Mouse (Mus musculus) midbrain, embryonic 16.5 days (tissue): ENCODE data around the gene Vps53. TPM values are rescaled to one million over a fixed set of nuclear protein-coding genes. Genes with fewer than 3 reads are reported as not detected.

Source experiments
- ATAC-seq: fragments of 200-750 bp; cut with Nextera tagmentation; 2 replicates; pipeline ENCODE4 v1.8.0; 2017; ENCODE audit warnings: moderate TSS enrichment
- H3K27ac ChIP-seq: fragments of 300-500 bp; sonication (generic); 2 replicates; pipeline ENCODE4 v1.5.1; 2014; ENCODE audit warnings: mild to moderate bottlenecking, low read length, mixed read lengths
- H3K27me3 ChIP-seq: fragments of 300-500 bp; sonication (generic); 2 replicates; pipeline ENCODE4 v1.6.1; 2014; ENCODE audit warnings: low read depth, low read length, mixed read lengths; ENCODE audit not compliant: control insufficient read depth, insufficient read depth
- H3K36me3 ChIP-seq: fragments of 300-500 bp; sonication (generic); 2 replicates; pipeline ENCODE4 v1.6.1; 2014; ENCODE audit warnings: mild to moderate bottlenecking, low read length, moderate library complexity, mixed read lengths; ENCODE audit not compliant: control insufficient read depth, insufficient read depth
- H3K4me1 ChIP-seq: fragments of 300-500 bp; sonication (generic); 2 replicates; pipeline ENCODE4 v1.6.1; 2014; ENCODE audit warnings: mild to moderate bottlenecking, low read length, mixed read lengths; ENCODE audit not compliant: control insufficient read depth, insufficient read depth
- H3K4me2 ChIP-seq: fragments of 300-500 bp; sonication (generic); 2 replicates; pipeline ENCODE4 v1.6.1; 2014; ENCODE audit warnings: mild to moderate bottlenecking, low read length, mixed read lengths
- H3K4me3 ChIP-seq: fragments of 300-500 bp; sonication (generic); 2 replicates; pipeline ENCODE4 v1.5.1; 2014; ENCODE audit warnings: low read depth, mild to moderate bottlenecking, low read length, moderate library complexity, mixed read lengths
- H3K9ac ChIP-seq: fragments of 300-500 bp; sonication (generic); 2 replicates; pipeline ENCODE4 v1.6.1; 2014; ENCODE audit warnings: low read depth, low read length, mixed read lengths
- H3K9me3 ChIP-seq: fragments of 300-500 bp; sonication (generic); replicated peaks from 2 replicates; pipeline ENCODE4 v1.6.1; 2014; ENCODE audit warnings: mild to moderate bottlenecking, low read length, mixed read lengths; ENCODE audit not compliant: control insufficient read depth, poor library complexity, severe bottlenecking
- WGBS: fragments of 180-500 bp; shearing (Covaris S2); extraction: QIAGEN DNeasy Blood & Tissue Kit; methylation state at CpG from one replicate; pipeline ENCODE4 v1.1.7; 2014; 5-methylcytosine and 5-hydroxymethylcytosine counted together
- polyA plus RNA-seq: library from polyadenylated mRNA; unstranded; fragments of >200 nt; fragmentation: Nextera tagmentation; extraction: Ambion mirVana; gene quantifications from 2 replicates; pipeline ENCODE4 v1.2.1, GENCODE M21; 2015

Gene Vps53
- polyA plus RNA-seq, 1 experiment from 2014 or later, result 70.9 TPM

DNA sequence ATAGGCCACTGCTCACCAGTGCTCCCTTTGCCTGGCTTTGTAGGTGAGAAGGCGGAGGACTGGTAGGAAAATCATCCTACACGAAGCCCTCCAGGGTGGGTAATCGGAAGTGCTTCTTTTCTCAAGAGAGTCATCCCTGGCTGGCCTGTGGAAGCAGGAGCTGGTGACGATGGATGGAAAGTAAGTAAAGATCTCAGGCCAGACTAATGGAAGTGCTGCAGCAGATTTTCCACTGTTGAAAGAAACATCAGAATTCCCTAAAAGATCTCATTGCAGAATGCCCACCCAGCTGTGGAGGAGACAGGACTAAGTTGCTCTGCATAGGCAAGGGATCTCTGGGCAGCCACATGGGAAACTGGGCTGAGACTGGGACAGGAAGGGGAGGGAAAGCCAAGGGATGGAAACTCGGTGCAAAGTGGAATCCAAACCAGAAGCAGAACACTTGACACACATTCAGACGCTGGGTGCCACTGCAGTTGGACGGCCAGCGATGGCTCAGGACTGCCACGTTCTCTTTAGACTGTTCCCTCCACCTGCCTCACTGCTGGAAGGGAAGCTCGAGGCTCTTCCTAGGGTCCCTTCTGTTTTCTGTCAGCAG is 137.3 kb downstream of the Vps53 start:
- no peak for ATAC-seq
- Histone ChIP-seq H3K9ac (no peak overlapping the region), H3K36me3 (peaks cover 2% of the 10 kb centered on the region; the same call in 1 of the 2 replicates), H3K4me2 (no peak overlapping the region), H3K4me3 (no peak overlapping the region), H3K27me3 (no peaks in the 10 kb centered on the region), H3K9me3 (no peaks in the 10 kb centered on the region), H3K27ac (0 out of 2 replicates have a peak overlapping the region, but pooled peaks have one; percentile 13), H3K4me1 (peaks cover 6% of the 10 kb centered on the region; the same call in 1 of the 2 replicates)
- WGBS, result 61% methylated on average over 10 of the region's 10 CpGs

DNA sequence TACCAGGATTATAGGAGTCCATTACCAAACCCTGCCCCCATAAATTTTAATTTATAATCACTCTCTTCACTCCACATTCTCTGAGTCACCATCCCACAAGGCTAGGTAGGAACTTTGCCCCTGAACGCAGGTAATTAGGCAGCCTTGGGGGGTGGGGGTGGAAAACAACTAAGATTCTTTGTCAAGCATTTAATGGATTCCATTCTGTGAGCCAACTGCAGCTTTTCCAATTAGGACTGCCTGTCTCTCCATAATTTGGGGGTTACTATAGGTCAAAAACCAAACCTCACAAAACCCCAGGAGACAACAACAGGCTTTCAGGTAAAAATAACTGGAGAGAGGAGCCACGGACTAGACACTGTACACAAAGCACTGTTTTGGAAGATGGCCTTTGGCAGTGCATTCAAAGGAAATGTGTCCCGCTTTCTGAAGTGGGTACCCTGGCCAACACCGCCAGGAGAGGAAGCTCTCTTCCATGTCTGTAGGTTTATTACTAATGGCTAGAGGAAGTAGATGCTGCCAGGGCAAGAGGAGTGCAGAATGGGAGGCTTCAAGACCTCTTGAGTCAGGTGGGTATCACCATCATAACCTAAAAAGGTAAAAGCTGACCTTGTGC is 138.6 kb downstream of the Vps53 start:
- Histone ChIP-seq H3K36me3 (no peaks in the 10 kb centered on the region; the same call in 1 of the 2 replicates), H3K27me3 (no peaks in the 10 kb centered on the region), H3K9me3 (no peaks in the 10 kb centered on the region), H3K27ac (no peak overlapping the region), H3K4me1 (peaks cover 6% of the 10 kb centered on the region; the same call in 1 of the 2 replicates), H3K4me3 (no peak overlapping the region), H3K4me2 (no peak overlapping the region), H3K9ac (no peak overlapping the region)
- no peak for ATAC-seq
- 80% methylated on average over 4 of the region's 4 CpGs for WGBS

DNA sequence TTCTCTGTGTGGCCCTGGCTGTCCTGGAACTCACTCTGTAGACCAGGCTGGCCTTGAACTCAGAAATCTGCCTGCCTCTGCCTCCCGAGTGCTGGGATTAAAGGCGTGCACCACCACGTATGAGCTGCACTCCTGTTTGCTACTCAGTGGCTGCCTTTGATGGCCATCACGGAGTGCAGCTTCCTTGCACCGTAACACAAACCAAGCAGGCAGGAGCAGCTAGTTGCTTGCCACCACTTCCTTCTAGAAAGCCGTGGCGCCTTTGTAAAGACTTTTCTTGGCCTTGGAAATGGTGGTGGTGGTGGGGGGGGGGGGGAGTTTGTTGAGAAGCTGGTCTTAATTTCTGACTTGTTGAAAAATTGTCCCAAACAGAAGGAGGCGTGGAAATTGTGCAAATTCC is 139.3 kb downstream of the Vps53 start:
- ATAC-seq, result no peak
- H3K9ac ChIP-seq, result no peak overlapping the region
- H3K27me3 ChIP-seq, result no peaks in the 10 kb centered on the region
- 81% methylated on average over 8 of the region's 8 CpGs for WGBS
- no peak overlapping the region for H3K4me3 ChIP-seq
- peaks cover 6% of the 10 kb centered on the region; the same call in 1 of the 2 replicates for H3K4me1 ChIP-seq
- no peak overlapping the region for H3K4me2 ChIP-seq
- no peaks in the 10 kb centered on the region for H3K9me3 ChIP-seq
- H3K27ac ChIP-seq, result no peak overlapping the region
- H3K36me3 ChIP-seq, result no peaks in the 10 kb centered on the region; the same call in 1 of the 2 replicates

DNA sequence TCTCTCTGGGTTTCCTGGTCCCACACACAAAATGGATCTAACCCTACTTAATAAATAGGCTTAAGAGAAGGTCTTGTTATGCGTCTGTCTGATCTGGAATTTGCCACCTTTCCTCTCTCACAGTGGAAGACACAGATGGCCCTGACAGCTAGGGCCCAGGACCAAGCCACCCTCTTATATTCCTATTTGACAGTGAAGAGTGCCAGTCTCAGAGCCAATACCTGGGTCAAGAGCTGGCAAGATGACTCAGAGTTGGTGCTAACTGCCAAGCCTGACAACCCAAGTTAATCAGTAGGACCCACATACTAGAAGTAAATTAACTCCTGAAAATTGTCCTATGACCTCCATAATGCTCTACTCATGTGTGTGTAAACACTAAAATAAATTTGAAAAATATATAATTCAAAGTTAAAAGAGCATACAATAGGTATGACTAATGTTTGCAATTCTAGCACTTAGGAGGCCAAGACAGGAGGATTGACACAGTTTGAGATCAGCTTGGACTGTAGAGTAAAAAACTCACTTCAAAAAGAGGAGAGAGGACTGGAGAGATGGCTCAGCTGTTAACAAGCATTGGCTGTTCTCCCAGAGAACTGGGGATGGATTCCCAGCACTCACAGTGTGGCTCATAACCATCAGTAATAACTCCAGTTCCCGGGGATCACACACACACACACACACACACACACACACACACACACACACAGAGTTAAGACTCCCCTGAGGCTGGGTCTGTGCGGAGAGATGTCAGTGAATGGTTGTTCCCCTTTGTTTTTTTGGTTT is 140.0 kb downstream of the Vps53 start:
- WGBS, result 82% methylated on average over 3 of the region's 3 CpGs
- H3K27me3 ChIP-seq, result no peaks in the 10 kb centered on the region
- no peak overlapping the region for H3K9ac ChIP-seq
- H3K4me1 ChIP-seq, result peaks cover 6% of the 10 kb centered on the region; the same call in 1 of the 2 replicates
- no peaks in the 10 kb centered on the region for H3K36me3 ChIP-seq
- H3K4me2 ChIP-seq, result no peak overlapping the region
- H3K4me3 ChIP-seq, result no peak overlapping the region
- H3K27ac ChIP-seq, result no peak overlapping the region
- no peak for ATAC-seq
- no peaks in the 10 kb centered on the region for H3K9me3 ChIP-seq

DNA sequence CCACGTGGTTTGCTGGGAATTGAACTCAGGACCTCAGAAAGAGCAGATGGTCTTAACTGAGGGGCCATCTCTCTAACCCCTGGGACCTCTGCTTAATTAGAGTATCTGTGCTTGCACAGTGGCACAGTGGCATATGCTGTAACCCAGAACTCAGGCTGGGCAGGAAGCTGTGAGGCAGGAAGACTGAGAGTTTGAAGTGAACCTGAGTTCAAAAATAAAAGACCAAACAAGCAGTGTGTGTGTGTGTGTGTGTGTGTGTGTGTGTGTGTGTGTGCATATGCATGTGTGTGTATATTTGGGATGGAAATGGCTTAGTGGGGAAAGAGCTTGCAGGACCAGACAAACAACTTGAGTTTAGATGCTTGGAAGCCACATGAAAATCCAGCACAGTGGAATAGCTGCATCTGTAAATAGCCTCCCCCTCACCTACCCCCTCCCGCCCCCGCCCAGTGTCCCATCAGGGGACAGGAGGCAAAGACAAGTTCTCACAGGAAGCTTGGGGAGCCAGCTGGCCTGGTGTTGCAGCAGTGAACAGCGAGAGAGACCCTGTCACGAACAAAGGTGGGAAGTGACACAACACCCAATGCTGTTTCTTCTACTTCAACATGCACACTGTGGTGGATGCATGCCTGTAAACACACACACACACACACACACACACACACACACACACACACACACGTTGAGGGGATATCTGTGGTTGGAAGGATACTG is 141.7 kb downstream of the Vps53 start:
- H3K4me1 ChIP-seq, result 0 out of 2 replicates have a peak, but pooled peaks cover under 1% of the 10 kb centered on the region
- no peak overlapping the region for H3K4me3 ChIP-seq
- H3K36me3 ChIP-seq, result no peaks in the 10 kb centered on the region
- H3K27me3 ChIP-seq, result no peaks in the 10 kb centered on the region
- no peaks in the 10 kb centered on the region for H3K9me3 ChIP-seq
- no peak overlapping the region for H3K9ac ChIP-seq
- H3K27ac ChIP-seq, result no peak overlapping the region
- no peak for ATAC-seq
- no peak overlapping the region for H3K4me2 ChIP-seq
- WGBS, result 42% methylated on average over 6 of the region's 6 CpGs

DNA sequence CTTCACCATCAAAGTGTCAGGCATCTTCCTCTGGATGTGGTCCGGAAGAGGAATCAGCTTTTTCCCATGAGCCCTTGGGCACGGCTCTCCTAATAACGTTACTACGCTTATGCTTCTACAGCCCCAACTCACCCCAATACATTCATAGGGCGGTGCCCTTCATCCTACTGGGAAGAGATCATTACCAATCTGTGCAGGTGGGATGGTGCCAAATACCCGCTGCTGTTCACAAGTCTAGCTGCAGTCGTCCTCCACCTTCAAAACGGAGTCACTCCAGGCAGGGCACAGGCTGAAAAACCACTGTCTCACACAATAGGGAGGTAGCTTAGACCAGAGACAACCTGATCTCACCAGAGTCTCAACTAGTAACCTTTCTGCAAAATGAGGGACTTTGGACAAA is 144.3 kb downstream of the Vps53 start:
- Histone ChIP-seq H3K9me3 (no peaks in the 10 kb centered on the region), H3K27me3 (no peaks in the 10 kb centered on the region), H3K27ac (no peak overlapping the region), H3K36me3 (no peaks in the 10 kb centered on the region), H3K4me1 (no peaks in the 10 kb centered on the region), H3K4me3 (no peak overlapping the region), H3K9ac (no peak overlapping the region), H3K4me2 (no peak overlapping the region)
- WGBS, result 84% methylated on average over 8 of the region's 8 CpGs
- no peak for ATAC-seq

DNA sequence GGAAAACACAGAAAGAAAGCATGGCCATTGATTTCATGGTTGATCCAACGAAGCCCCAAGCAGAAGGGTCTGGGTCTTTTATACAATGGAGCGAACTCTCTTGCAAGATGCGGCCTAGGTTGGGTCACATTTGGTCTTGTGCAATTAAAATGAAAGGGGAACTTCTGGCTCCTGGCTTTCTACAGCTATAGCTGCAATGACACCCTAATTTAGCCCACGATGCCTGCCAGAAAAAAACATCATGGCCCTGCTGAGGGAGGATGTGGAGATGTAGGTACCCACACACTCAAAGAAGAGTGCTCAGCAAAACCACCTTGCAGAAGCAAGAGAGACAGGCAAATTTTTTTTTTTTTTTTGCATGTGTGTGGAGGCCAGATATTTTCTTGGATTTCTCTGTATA is 145.6 kb downstream of the Vps53 start:
- Histone ChIP-seq H3K4me1 (no peaks in the 10 kb centered on the region), H3K36me3 (no peaks in the 10 kb centered on the region), H3K9ac (no peak overlapping the region), H3K4me3 (no peak overlapping the region), H3K27ac (no peak overlapping the region), H3K9me3 (no peaks in the 10 kb centered on the region), H3K4me2 (no peak overlapping the region), H3K27me3 (no peaks in the 10 kb centered on the region; the same call in 1 of the 2 replicates)
- ATAC-seq, result no peak
- 73% methylated on average over 4 of the region's 4 CpGs for WGBS

DNA sequence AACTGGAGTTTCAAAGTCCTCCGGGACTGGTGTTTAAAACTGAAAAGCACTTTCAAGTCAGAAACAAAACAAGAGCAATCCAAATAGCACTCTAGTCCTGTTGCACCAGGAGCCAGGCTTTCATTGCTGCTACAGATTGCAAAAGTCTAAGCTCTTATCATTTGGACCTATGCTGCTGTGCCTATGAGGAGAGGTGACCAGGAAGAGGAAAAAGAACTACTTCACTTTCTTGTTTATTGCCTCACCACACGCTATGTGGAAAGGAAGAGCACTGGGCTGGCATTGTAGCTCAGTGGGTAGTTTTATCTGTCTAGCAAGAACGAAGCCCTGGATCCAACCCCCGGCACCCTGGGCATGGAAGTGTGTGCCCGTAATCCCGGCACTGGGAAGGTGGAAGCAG is 146.1 kb downstream of the Vps53 start:
- H3K4me1 ChIP-seq, result no peaks in the 10 kb centered on the region
- no peak overlapping the region for H3K4me2 ChIP-seq
- no peak overlapping the region for H3K9ac ChIP-seq
- no peaks in the 10 kb centered on the region for H3K9me3 ChIP-seq
- H3K27ac ChIP-seq, result no peak overlapping the region
- no peaks in the 10 kb centered on the region; the same call in 1 of the 2 replicates for H3K27me3 ChIP-seq
- H3K4me3 ChIP-seq, result no peak overlapping the region
- WGBS, result 66% methylated on average over 6 of the region's 6 CpGs
- no peaks in the 10 kb centered on the region for H3K36me3 ChIP-seq
- no peak for ATAC-seq
